Mouse (Mus musculus) midbrain, embryonic 15.5 days (tissue): ENCODE measurements around the gene Fads1. TPM values are rescaled to one million over a fixed set of nuclear protein-coding genes. Genes with fewer than 3 reads are reported as not detected.

Experiments used
- ATAC-seq: fragments of 200-750 bp; cut with Nextera tagmentation; replicated peaks from 2 replicates; pipeline ENCODE4 v1.8.0; 2017; ENCODE audit warnings: moderate TSS enrichment
- H3K27ac ChIP-seq: fragments of 300-500 bp; sonication (generic); 2 replicates; pipeline ENCODE4 v1.5.1; 2015; ENCODE audit warnings: mild to moderate bottlenecking, inconsistent platforms
- H3K27me3 ChIP-seq: fragments of 300-500 bp; sonication (generic); replicated peaks from 2 replicates; pipeline ENCODE4 v1.6.1; 2015; ENCODE audit warnings: inconsistent platforms
- H3K36me3 ChIP-seq: fragments of 300-500 bp; sonication (generic); replicated peaks from 2 replicates; pipeline ENCODE4 v1.6.1; 2015; ENCODE audit warnings: inconsistent platforms
- H3K4me1 ChIP-seq: fragments of 300-500 bp; sonication (generic); 2 replicates; pipeline ENCODE4 v1.6.1; 2015; ENCODE audit warnings: inconsistent platforms
- H3K4me2 ChIP-seq: fragments of 300-500 bp; sonication (generic); 2 replicates; pipeline ENCODE4 v1.6.1; 2015; ENCODE audit warnings: inconsistent platforms, mild to moderate bottlenecking, moderate library complexity
- H3K4me3 ChIP-seq: fragments of 300-500 bp; sonication (generic); 2 replicates; pipeline ENCODE4 v1.5.1; 2015; ENCODE audit warnings: mild to moderate bottlenecking, inconsistent platforms
- H3K9ac ChIP-seq: fragments of 300-500 bp; sonication (generic); 2 replicates; pipeline ENCODE4 v1.6.1; 2015; ENCODE audit warnings: mild to moderate bottlenecking, inconsistent platforms
- H3K9me3 ChIP-seq: fragments of 300-500 bp; sonication (generic); 2 replicates; pipeline ENCODE4 v1.6.1; 2016; ENCODE audit warnings: inconsistent platforms
- WGBS: fragments of 180-500 bp; shearing (Covaris S2); methylation state at CpG from one replicate; pipeline ENCODE4 v1.1.7; 2015; ENCODE audit warnings: mixed read lengths; 5-methylcytosine and 5-hydroxymethylcytosine counted together
- polyA plus RNA-seq: library from polyadenylated mRNA; unstranded; fragments of >200 nt; fragmentation: Nextera tagmentation; extraction: Ambion mirVana; gene quantifications from 2 replicates; pipeline ENCODE4 v1.2.1, GENCODE M21; 2015

Gene Fads1
- polyA plus RNA-seq, 1 experiment from 2014 or later = 182 TPM

DNA sequence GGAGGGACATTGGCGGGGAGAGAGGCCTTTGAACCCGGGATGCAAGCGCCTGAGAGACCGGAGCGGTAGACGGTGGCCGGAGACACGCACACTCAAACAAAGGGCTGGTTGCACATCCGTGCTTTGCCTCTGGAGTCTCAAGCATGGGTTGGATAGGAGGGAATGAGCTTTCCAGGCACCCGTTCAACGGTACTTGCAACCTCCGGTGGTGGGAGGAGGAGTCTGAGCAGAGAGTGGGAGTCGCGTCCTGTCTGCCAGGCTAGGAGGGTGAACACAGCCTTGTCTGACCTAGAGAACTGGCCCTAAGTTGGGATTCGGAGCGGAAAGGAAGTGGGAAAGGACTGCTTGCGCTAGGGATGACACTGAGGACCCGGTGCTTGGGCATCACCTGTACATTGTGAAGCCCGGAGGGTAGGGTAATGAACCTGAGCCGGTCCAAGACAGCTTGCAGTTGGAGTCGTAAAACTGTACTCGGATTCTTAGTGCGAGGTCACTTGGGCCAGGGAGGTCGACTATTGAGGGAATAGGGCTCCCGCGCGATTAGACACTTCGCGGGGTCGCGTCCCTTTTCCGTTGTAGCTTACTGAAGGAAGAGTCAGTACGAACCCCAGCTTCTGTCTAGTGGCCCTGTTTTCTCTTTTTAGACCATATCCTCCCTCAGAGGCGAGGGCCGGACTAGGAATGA lies 753 bp downstream of the Fads1 start:
- ATAC-seq = peak; percentile 82
- Histone ChIP-seq H3K27me3 (no peaks in the 10 kb centered on the region), H3K9me3 (no peaks in the 10 kb centered on the region), H3K36me3 (peaks cover 12% of the 10 kb centered on the region), H3K4me1 (peaks cover 32% of the 10 kb centered on the region), H3K4me2 (peak overlapping the region; percentile 66), H3K4me3 (peak overlapping the region; percentile 84), H3K9ac (peak overlapping the region; percentile 96), H3K27ac (peak overlapping the region; percentile 93)
- under 1% methylated on average over 35 of the region's 35 CpGs for WGBS

DNA sequence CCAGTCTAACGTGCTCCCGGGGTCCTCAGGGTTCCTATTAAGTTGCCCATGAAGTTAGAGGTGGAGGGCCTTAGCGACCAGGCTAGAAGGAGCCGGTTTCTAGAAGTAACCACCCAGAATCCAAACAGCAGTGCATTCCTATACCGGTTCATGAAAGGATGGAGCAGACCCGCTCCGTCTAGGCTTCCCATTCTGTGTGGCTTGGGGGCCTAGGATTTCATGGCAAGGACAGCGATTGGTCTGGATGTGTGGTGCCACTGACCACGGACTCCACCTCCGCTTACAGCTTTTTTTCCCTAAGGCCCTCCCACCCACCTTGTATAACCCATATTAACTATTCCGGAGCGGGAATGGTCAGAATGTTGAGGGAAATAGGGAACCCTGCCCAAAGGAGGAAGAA lies 1.4 kb downstream of the Fads1 start:
- WGBS = 3% methylated on average over 12 of the region's 12 CpGs
- ATAC-seq = peak; percentile 29
- Histone ChIP-seq H3K4me1 (peaks cover 32% of the 10 kb centered on the region), H3K27ac (peak overlapping the region; percentile 93), H3K4me3 (peak overlapping the region; percentile 84), H3K27me3 (no peaks in the 10 kb centered on the region), H3K36me3 (peaks cover 18% of the 10 kb centered on the region), H3K4me2 (peak overlapping the region; percentile 66), H3K9me3 (no peaks in the 10 kb centered on the region), H3K9ac (peak overlapping the region; percentile 96)

DNA sequence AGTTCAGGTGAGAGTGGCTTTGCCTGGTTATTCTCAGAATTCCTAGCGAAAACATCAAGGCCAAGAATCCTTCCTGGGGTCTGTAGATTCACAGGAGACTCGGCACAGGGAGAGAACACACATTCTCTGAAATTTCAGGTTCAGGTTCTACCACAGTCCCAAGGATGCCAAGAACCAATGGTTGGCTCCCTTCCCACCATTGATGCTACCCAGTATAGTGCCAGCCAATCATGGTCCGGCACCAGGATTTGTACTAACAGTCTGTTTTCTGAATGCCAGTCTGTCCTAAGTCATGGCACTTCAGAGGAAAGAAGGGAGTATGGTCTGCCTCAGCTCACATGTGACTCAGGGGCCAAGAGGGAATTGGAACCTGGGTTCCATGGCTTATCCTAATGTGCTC lies 3.2 kb downstream of the Fads1 start:
- no peak for ATAC-seq
- WGBS = 95% methylated on average over 3 of the region's 3 CpGs
- no peak overlapping the region; the same call in 1 of the 2 replicates for H3K9ac ChIP-seq
- no peaks in the 10 kb centered on the region for H3K9me3 ChIP-seq
- H3K27me3 ChIP-seq = no peaks in the 10 kb centered on the region
- H3K27ac ChIP-seq = no peak overlapping the region
- no peak overlapping the region for H3K4me2 ChIP-seq
- peaks cover 32% of the 10 kb centered on the region for H3K4me1 ChIP-seq
- peaks cover 29% of the 10 kb centered on the region for H3K36me3 ChIP-seq
- no peak overlapping the region for H3K4me3 ChIP-seq

DNA sequence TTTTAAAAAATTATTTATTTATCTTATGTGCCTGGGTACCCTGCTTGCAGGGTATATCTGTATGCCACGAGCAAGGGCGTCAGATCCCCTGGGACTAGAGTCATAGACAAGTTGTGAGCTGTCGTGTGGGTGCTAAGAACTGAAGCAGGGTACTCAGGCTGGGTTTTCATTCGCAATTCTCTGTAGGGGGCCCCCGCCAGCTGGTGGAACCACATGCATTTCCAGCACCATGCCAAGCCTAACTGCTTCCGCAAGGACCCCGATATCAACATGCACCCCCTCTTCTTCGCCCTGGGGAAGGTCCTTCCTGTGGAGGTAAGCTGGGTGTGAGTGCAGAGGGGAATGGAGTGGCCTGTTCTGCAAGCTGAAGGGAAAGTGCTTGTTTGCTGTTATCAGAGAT lies 3.9 kb downstream of the Fads1 start:
- H3K27ac ChIP-seq = no peak overlapping the region
- no peaks in the 10 kb centered on the region for H3K9me3 ChIP-seq
- H3K9ac ChIP-seq = no peak overlapping the region
- peaks cover 32% of the 10 kb centered on the region for H3K4me1 ChIP-seq
- H3K4me3 ChIP-seq = no peak overlapping the region
- 95% methylated on average over 8 of the region's 8 CpGs for WGBS
- ATAC-seq = no peak
- H3K4me2 ChIP-seq = no peak overlapping the region
- no peaks in the 10 kb centered on the region for H3K27me3 ChIP-seq
- H3K36me3 ChIP-seq = peaks cover 34% of the 10 kb centered on the region

DNA sequence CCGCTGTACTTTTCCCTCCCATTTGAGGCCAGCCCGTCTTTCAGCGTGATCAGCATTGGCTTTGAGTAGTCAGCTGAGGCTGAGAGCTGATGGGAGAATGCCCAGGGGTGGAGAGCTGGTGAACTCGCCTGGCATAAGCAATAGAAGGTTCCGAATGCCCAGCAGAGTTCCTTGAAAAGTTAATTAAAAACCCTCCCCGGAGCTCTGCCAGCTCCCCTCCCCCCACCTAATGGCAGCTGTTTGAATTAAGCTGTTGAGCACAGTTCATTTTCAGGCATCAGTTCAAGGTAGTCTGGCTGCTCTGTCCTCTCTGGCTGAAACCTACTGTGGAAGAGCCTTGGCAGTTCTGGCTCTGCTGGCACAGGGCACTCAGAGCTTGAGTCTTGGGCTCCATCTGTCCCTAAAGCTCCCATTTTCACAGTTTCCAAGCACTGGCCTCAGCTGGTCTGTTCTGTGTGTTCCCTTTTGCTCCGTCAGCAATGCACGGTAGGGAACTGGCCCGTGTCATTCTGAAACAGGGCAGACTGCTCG lies 5.7 kb downstream of the Fads1 start:
- Histone ChIP-seq H3K4me1 (peaks cover 29% of the 10 kb centered on the region), H3K9me3 (no peaks in the 10 kb centered on the region)
- 67% methylated on average over 10 of the region's 10 CpGs for WGBS

DNA sequence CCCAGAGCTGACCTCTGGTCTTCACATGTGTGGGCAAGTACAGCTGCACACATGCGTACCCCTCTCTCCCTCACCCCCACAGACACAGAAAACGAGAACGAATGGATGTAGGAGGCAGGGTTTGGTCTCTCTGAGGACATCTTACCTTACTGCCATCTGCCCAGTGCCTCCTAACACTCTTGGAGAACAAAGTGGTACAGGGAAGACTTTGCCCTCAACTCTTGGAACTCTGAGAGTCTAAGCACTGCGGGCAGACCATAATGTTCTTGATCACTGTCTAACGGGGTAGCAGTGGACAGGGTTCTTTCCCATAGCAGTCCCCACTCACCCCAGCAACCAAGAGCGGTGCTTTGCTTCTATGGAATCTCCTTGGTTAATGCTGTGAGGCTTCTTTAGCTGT lies 6.3 kb downstream of the Fads1 start:
- Histone ChIP-seq H3K27ac (peak overlapping the region; percentile 50; the same call in 1 of the 2 replicates), H3K4me3 (no peak overlapping the region), H3K9me3 (no peaks in the 10 kb centered on the region), H3K4me2 (no peak overlapping the region), H3K4me1 (peaks cover 29% of the 10 kb centered on the region), H3K27me3 (no peaks in the 10 kb centered on the region), H3K36me3 (peaks cover 54% of the 10 kb centered on the region), H3K9ac (no peak overlapping the region)
- WGBS = 96% methylated on average over 6 of the region's 6 CpGs
- ATAC-seq = no peak

More for the DNA sequence above, 5.7 kb downstream of the Fads1 start:
- Histone ChIP-seq H3K4me2 (no peak overlapping the region), H3K4me3 (no peak overlapping the region), H3K27ac (peak overlapping the region; percentile 50; the same call in 1 of the 2 replicates), H3K27me3 (no peaks in the 10 kb centered on the region), H3K36me3 (peaks cover 48% of the 10 kb centered on the region), H3K9ac (no peak overlapping the region)
- ATAC-seq = no peak

DNA sequence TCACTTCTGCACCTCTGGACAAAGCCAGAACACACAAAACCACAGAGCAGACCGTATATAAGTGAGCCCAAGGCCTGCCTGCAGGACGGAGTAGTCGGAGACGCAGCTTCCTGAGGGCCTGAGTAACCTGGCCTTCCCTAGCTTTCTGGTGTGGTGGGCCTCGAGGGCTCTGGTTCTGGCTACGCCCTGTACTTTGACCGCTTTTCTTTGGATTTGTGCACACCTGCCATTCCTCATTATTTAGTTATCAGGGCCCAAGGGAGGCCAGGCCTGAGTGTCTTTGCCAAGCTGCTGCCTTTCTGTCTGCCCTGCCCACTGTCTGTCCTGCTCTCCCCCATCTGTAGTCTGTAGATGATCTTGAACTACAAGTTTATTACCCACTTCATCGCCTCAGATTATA lies 7.3 kb downstream of the Fads1 start:
- no peaks in the 10 kb centered on the region for H3K9me3 ChIP-seq
- peaks cover 63% of the 10 kb centered on the region for H3K36me3 ChIP-seq
- no peak overlapping the region for H3K4me2 ChIP-seq
- WGBS = 92% methylated on average over 8 of the region's 8 CpGs
- H3K4me3 ChIP-seq = no peak overlapping the region
- H3K4me1 ChIP-seq = peaks cover 19% of the 10 kb centered on the region
- no peaks in the 10 kb centered on the region for H3K27me3 ChIP-seq
- ATAC-seq = no peak
- no peak overlapping the region for H3K27ac ChIP-seq
- no peak overlapping the region for H3K9ac ChIP-seq

DNA sequence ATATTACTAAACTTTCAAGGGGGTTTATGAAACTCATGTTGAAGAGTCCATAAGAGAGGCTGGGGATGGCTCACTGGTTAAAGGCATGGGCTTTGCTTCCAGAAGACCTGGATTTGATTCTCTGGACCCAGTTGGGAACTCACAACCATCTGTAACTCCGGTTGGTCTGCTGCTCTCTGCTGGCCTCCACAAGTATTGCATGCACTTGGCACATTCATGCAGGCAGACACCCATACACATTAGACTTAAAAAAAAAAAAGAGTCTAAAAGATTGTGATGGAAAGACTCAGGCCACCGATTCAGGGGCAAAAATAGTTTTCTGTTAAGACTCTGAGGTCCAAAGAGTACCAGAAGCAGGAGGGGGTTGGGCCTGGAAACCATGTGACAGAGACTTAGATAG lies 8.1 kb downstream of the Fads1 start:
- Histone ChIP-seq H3K9ac (no peak overlapping the region), H3K4me2 (no peak overlapping the region), H3K4me3 (no peak overlapping the region), H3K27ac (no peak overlapping the region), H3K27me3 (no peaks in the 10 kb centered on the region), H3K36me3 (peaks cover 64% of the 10 kb centered on the region), H3K9me3 (no peaks in the 10 kb centered on the region), H3K4me1 (peaks cover 11% of the 10 kb centered on the region)
- no peak for ATAC-seq
- WGBS = 47% methylated on average over 2 of the region's 2 CpGs

DNA sequence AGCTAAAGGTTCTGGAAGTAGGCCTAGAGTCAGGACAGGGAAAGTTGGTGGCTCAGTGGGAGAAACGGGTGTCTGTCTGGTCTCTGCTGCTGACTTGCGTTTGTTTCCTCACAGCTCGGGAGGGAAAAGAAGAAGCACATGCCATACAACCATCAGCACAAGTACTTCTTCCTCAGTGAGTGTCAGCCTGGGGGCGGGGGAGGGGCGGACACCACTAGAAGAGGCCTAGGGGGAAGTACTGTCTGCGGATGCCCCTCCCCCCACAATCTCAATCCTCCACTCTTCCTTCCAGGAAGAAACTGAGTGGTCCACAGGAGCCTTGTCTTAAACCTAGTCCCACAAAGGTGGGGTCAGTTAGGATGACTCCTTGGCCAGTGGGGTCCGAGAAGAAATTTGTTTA lies 8.6 kb downstream of the Fads1 start:
- no peak for ATAC-seq
- Histone ChIP-seq H3K27ac (no peak overlapping the region), H3K9ac (no peak overlapping the region), H3K4me3 (no peak overlapping the region), H3K4me1 (peaks cover 6% of the 10 kb centered on the region), H3K27me3 (no peaks in the 10 kb centered on the region), H3K36me3 (peaks cover 58% of the 10 kb centered on the region), H3K9me3 (no peaks in the 10 kb centered on the region), H3K4me2 (no peak overlapping the region)
- WGBS = 83% methylated on average over 7 of the region's 7 CpGs

DNA sequence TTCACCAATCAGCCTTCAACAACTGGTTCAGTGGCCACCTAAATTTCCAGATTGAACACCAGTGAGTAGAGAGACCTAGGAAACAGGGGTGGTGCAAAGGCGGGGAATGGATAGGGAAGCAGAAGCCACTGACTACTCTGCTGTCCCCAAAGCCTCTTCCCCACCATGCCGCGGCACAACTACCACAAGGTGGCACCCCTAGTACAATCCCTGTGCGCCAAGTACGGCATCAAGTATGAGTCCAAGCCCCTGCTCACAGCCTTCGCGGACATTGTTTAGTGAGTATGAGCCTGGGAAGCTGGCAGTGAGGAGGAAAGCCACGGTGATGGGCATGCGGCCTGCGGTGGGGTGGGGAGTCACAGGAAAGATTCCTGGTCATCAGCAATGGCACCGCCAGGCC lies 11.6 kb downstream of the Fads1 start:
- Histone ChIP-seq H3K9ac (no peak overlapping the region), H3K4me1 (0 out of 2 replicates have a peak, but pooled peaks cover 2% of the 10 kb centered on the region), H3K27me3 (no peaks in the 10 kb centered on the region), H3K4me3 (no peak overlapping the region), H3K36me3 (peaks cover 48% of the 10 kb centered on the region), H3K4me2 (no peak overlapping the region), H3K9me3 (no peaks in the 10 kb centered on the region), H3K27ac (no peak overlapping the region)
- 88% methylated on average over 11 of the region's 11 CpGs for WGBS
- no peak for ATAC-seq

DNA sequence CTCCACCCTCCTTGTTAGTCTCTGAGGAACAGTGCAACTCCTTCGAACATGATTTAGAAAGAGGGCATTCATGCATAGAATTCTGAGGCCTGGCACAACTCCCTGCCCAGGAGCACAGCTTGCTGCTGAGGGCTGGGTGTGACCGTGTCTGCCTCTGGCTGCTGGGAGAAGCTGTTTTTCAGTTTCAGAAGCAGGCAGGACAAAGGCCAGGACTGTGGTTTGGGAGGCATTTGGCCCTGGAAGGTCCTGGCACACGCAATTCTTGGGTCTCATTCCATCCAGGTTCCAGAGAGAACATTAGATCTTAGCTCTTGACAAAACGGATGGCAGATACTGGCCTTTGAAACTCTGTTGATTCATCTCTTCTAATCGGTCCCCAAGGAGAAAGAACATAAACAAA lies 12.6 kb downstream of the Fads1 start:
- WGBS = 80% methylated on average over 5 of the region's 5 CpGs
- peaks cover 49% of the 10 kb centered on the region for H3K36me3 ChIP-seq

DNA sequence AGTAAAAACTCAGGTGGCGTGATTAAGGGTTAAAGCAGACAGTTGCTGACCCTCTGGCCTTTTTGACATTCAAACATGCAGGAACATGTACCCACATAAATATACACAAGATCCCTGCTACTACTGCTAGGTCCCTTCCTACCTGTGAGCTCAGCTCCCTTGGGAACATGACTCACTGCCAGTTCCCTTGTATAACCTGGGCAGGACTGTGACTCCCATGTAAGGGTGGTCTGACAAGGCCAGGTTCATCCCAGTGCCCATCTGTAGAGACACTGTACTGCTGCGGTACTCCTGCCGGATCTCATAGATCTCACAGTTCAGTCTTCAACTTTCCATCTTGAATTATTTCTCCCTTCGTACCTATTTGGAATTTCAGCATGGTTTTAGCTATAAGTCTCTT lies 14.4 kb downstream of the Fads1 start:
- H3K4me1 ChIP-seq = 0 out of 2 replicates have a peak, but pooled peaks cover 2% of the 10 kb centered on the region
- no peak overlapping the region for H3K4me3 ChIP-seq
- 89% methylated on average over 4 of the region's 4 CpGs for WGBS
- no peak overlapping the region for H3K27ac ChIP-seq
- no peak overlapping the region for H3K4me2 ChIP-seq
- no peaks in the 10 kb centered on the region for H3K9me3 ChIP-seq
- ATAC-seq = no peak
- H3K27me3 ChIP-seq = no peaks in the 10 kb centered on the region
- H3K9ac ChIP-seq = no peak overlapping the region
- H3K36me3 ChIP-seq = peaks cover 45% of the 10 kb centered on the region

More for the DNA sequence above, 12.6 kb downstream of the Fads1 start:
- no peak overlapping the region for H3K4me2 ChIP-seq
- H3K9ac ChIP-seq = no peak overlapping the region
- H3K4me1 ChIP-seq = 0 out of 2 replicates have a peak, but pooled peaks cover 2% of the 10 kb centered on the region
- H3K27ac ChIP-seq = no peak overlapping the region
- H3K9me3 ChIP-seq = no peaks in the 10 kb centered on the region
- H3K4me3 ChIP-seq = no peak overlapping the region
- ATAC-seq = no peak
- H3K27me3 ChIP-seq = no peaks in the 10 kb centered on the region

DNA sequence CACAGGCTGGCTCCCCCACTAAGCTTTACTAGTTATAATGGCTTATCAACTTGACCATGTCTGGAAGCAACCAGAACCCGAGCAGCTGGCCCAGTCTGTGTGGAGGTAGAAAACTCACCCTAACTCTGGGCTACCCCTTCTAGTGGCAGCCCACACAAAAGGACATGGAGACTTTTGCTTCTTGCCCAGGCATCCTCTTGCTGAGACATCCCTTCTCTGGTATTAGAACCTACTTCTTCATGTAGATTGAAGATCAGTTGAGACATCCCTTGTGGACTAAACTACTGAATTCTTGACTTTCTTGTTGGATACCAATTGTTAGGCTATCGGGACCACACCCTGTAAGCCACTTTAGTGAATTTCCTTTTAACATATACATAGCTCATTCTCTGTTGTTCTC lies 15.6 kb downstream of the Fads1 start:
- no peak for ATAC-seq
- no peaks in the 10 kb centered on the region for H3K9me3 ChIP-seq
- H3K27ac ChIP-seq = no peak overlapping the region
- no peak overlapping the region for H3K4me3 ChIP-seq
- peaks cover 10% of the 10 kb centered on the region for H3K4me1 ChIP-seq
- H3K9ac ChIP-seq = no peak overlapping the region
- H3K36me3 ChIP-seq = peaks cover 37% of the 10 kb centered on the region
- no peaks in the 10 kb centered on the region for H3K27me3 ChIP-seq
- H3K4me2 ChIP-seq = no peak overlapping the region
- 89% methylated on average over 2 of the region's 2 CpGs for WGBS
